Mouse (Mus musculus): ENCODE measurements around the gene Rtkn. TPM values are rescaled to one million over a fixed set of nuclear protein-coding genes. Genes with fewer than 3 reads are reported as not detected.

The Rtkn gene
- polyA plus RNA-seq, 1 experiment from 2014 or later = 11.6 TPM

MicroRNAs within 50 kb of the gene (microRNA counts, 519-probe panel; counts per million panel counts)
- microRNA mmu-miR-3470a+mmu-miR-3470b = 322 counts per million, percentile 70 among the panel's probes with 10 or more counts

Small RNAs within 50 kb of the gene (microRNA-seq; reads per million reads assigned to microRNA genes)
- gene Mir3470a = not detected

Other genes with a start within 250 kb of the Rtkn start
- gene Sema4f, start 195.7 kb upstream of the Rtkn start, polyA plus RNA-seq (2014; fragmentation: Nextera tagmentation; extraction: Ambion mirVana) = not detected in 2 replicates
- 0.35 and 1.4 TPM in 2 replicates for gene M1ap, start 188.6 kb upstream of the Rtkn start, polyA plus RNA-seq (2014; fragmentation: Nextera tagmentation; extraction: Ambion mirVana)
- gene Dok1, start 102.0 kb upstream of the Rtkn start, polyA plus RNA-seq (2014; fragmentation: Nextera tagmentation; extraction: Ambion mirVana) = 4.3 and 6.4 TPM in 2 replicates
- 3.8 and 6.2 TPM in 2 replicates for gene Loxl3, start 101.3 kb upstream of the Rtkn start, polyA plus RNA-seq (2014; fragmentation: Nextera tagmentation; extraction: Ambion mirVana)
- 87.8 and 95.5 TPM in 2 replicates for gene Aup1, start 80.9 kb upstream of the Rtkn start, polyA plus RNA-seq (2014; fragmentation: Nextera tagmentation; extraction: Ambion mirVana)
- gene Htra2, start 80.2 kb upstream of the Rtkn start, polyA plus RNA-seq (2014; fragmentation: Nextera tagmentation; extraction: Ambion mirVana) = 42.8 and 47.6 TPM in 2 replicates
- 0.38 and 0.46 TPM in 2 replicates for gene Dqx1, start 77.6 kb upstream of the Rtkn start, polyA plus RNA-seq (2014; fragmentation: Nextera tagmentation; extraction: Ambion mirVana)
- gene Tlx2, start 65.2 kb upstream of the Rtkn start, polyA plus RNA-seq (2014; fragmentation: Nextera tagmentation; extraction: Ambion mirVana) = 0.30 and 1.9 TPM in 2 replicates
- gene Pcgf1, start 57.6 kb upstream of the Rtkn start, polyA plus RNA-seq (2014; fragmentation: Nextera tagmentation; extraction: Ambion mirVana) = 14.1 and 16.8 TPM in 2 replicates
- 0.28 TPM in 1 of 2 replicates, not detected in the other for gene Lbx2, start 49.1 kb upstream of the Rtkn start, polyA plus RNA-seq (2014; fragmentation: Nextera tagmentation; extraction: Ambion mirVana)
- 1.6 and 2.2 TPM in 2 replicates for gene Ccdc142, start 33.9 kb upstream of the Rtkn start, polyA plus RNA-seq (2014; fragmentation: Nextera tagmentation; extraction: Ambion mirVana)
- gene Gm42688, start 33.8 kb upstream of the Rtkn start, polyA plus RNA-seq (2014; fragmentation: Nextera tagmentation; extraction: Ambion mirVana) = 1.3 and 1.5 TPM in 2 replicates
- 179 and 180 TPM in 2 replicates for gene Mrpl53, start 26.4 kb upstream of the Rtkn start, polyA plus RNA-seq (2014; fragmentation: Nextera tagmentation; extraction: Ambion mirVana)
- gene Mogs, start 20.0 kb upstream of the Rtkn start, polyA plus RNA-seq (2014; fragmentation: Nextera tagmentation; extraction: Ambion mirVana) = 17.8 and 21.6 TPM in 2 replicates
- 76.0 and 94.5 TPM in 2 replicates for gene Wbp1, start 13.9 kb upstream of the Rtkn start, polyA plus RNA-seq (2014; fragmentation: Nextera tagmentation; extraction: Ambion mirVana)
- gene Ino80b, start 10.0 kb upstream of the Rtkn start, polyA plus RNA-seq (2014; fragmentation: Nextera tagmentation; extraction: Ambion mirVana) = 10.3 and 11.3 TPM in 2 replicates
- gene Wdr54, start 20.9 kb downstream of the Rtkn start, polyA plus RNA-seq (2014; fragmentation: Nextera tagmentation; extraction: Ambion mirVana) = 6.0 and 6.2 TPM in 2 replicates
- 0.31 and 0.43 TPM in 2 replicates for gene 1700003E16Rik, start 20.9 kb downstream of the Rtkn start, polyA plus RNA-seq (2014; fragmentation: Nextera tagmentation; extraction: Ambion mirVana)
- 53.1 and 60.2 TPM in 2 replicates for gene Dctn1, start 30.5 kb downstream of the Rtkn start, polyA plus RNA-seq (2014; fragmentation: Nextera tagmentation; extraction: Ambion mirVana)
- 0.11 and 0.16 TPM in 2 replicates for gene Slc4a5, start 84.4 kb downstream of the Rtkn start, polyA plus RNA-seq (2014; fragmentation: Nextera tagmentation; extraction: Ambion mirVana)
- gene Mthfd2, start 190.4 kb downstream of the Rtkn start, polyA plus RNA-seq (2014; fragmentation: Nextera tagmentation; extraction: Ambion mirVana) = 23.2 and 24.1 TPM in 2 replicates
- 34.9 and 36.2 TPM in 2 replicates for gene Mob1a, start 190.6 kb downstream of the Rtkn start, polyA plus RNA-seq (2014; fragmentation: Nextera tagmentation; extraction: Ambion mirVana)
- gene Bola3, start 213.7 kb downstream of the Rtkn start, polyA plus RNA-seq (2014; fragmentation: Nextera tagmentation; extraction: Ambion mirVana) = 297 and 314 TPM in 2 replicates